Mouse (Mus musculus): Measurements from ENCODE around the gene Krtap17-1.

Gene Krtap17-1

GRCm38 (mm10) chr11:99993620-99994383, at the start of gene Krtap17-1:
Gene Krtap17-1, minus strand, starts transcription at chr11:99993994.
- no peak for DNase-seq (ENCODE audit: extremely low read depth, insufficient read length, low spot score)

GRCm38 (mm10) chr11:100041454-100041853, 47.7 kb upstream of the Krtap17-1 start, which contains the start of gene Krt34:
Gene Krt34, minus strand, starts transcription at chr11:100041554.
- DNase-seq (ENCODE audit: extremely low read depth, insufficient read length, low spot score): no peak

GRCm38 (mm10) chr11:100029768-100030167, 36.0 kb upstream of the Krtap17-1 start, which contains the start of gene Krt33b:
Gene Krt33b, minus strand, starts transcription at chr11:100029868.
- DNase-seq (ENCODE audit: extremely low read depth, insufficient read length, low spot score): no peak

- no peak for DNase-seq (ENCODE audit: extremely low read depth, insufficient read length, low spot score)
Observed at GRCm38 (mm10) chr11:100021438-100021837, 27.6 kb upstream of the Krtap17-1 start.

GRCm38 (mm10) chr11:100019466-100019865, 25.7 kb upstream of the Krtap17-1 start:
- no peak for DNase-seq (ENCODE audit: extremely low read depth, insufficient read length, low spot score)

GRCm38 (mm10) chr11:100016112-100016511, 22.3 kb upstream of the Krtap17-1 start, which contains the start of gene Krt33a:
Gene Krt33a, minus strand, starts transcription at chr11:100016212.
- DNase-seq (ENCODE audit: extremely low read depth, insufficient read length, low spot score): no peak

- no peak for DNase-seq (ENCODE audit: extremely low read depth, insufficient read length, low spot score)
Observed at GRCm38 (mm10) chr11:100013691-100014171, 19.9 kb upstream of the Krtap17-1 start.

- DNase-seq (ENCODE audit: extremely low read depth, insufficient read length, low spot score): no peak
Observed at GRCm38 (mm10) chr11:100010682-100011081, 16.9 kb upstream of the Krtap17-1 start.

- DNase-seq (ENCODE audit: extremely low read depth, insufficient read length, low spot score): no peak
Observed at GRCm38 (mm10) chr11:100008336-100008735, 14.5 kb upstream of the Krtap17-1 start.

GRCm38 (mm10) chr11:100006624-100007023, 12.8 kb upstream of the Krtap17-1 start:
- DNase-seq (ENCODE audit: extremely low read depth, insufficient read length, low spot score): no peak

GRCm38 (mm10) chr11:100005905-100006304, 12.1 kb upstream of the Krtap17-1 start:
- DNase-seq (ENCODE audit: extremely low read depth, insufficient read length, low spot score): no peak

GRCm38 (mm10) chr11:100004846-100005245, 11.1 kb upstream of the Krtap17-1 start:
- no peak for DNase-seq (ENCODE audit: extremely low read depth, insufficient read length, low spot score)

- no peak for DNase-seq (ENCODE audit: extremely low read depth, insufficient read length, low spot score)
Observed at GRCm38 (mm10) chr11:99999091-99999490, 5.3 kb upstream of the Krtap17-1 start.

- no peak for DNase-seq (ENCODE audit: extremely low read depth, insufficient read length, low spot score)
Observed at GRCm38 (mm10) chr11:99994384-99994661, 529 bp upstream of the Krtap17-1 start.

GRCm38 (mm10) chr11:99990571-99990970, 3.2 kb downstream of the Krtap17-1 start:
- no peak for DNase-seq (ENCODE audit: extremely low read depth, insufficient read length, low spot score)

- no peak for DNase-seq (ENCODE audit: extremely low read depth, insufficient read length, low spot score)
Observed at GRCm38 (mm10) chr11:99989881-99990405, 3.9 kb downstream of the Krtap17-1 start.

GRCm38 (mm10) chr11:99988530-99988929, 5.3 kb downstream of the Krtap17-1 start:
- no peak for DNase-seq (ENCODE audit: extremely low read depth, insufficient read length, low spot score)

GRCm38 (mm10) chr11:99986180-99986647, 7.6 kb downstream of the Krtap17-1 start, which contains the start of gene Krtap16-1:
Gene Krtap16-1, minus strand, starts transcription at chr11:99986597.
- no peak for DNase-seq (ENCODE audit: extremely low read depth, insufficient read length, low spot score)

GRCm38 (mm10) chr11:99985291-99986092, 8.3 kb downstream of the Krtap17-1 start:
- no peak for DNase-seq (ENCODE audit: extremely low read depth, insufficient read length, low spot score)

GRCm38 (mm10) chr11:99983442-99983841, 10.4 kb downstream of the Krtap17-1 start:
- DNase-seq (ENCODE audit: extremely low read depth, insufficient read length, low spot score): no peak

- no peak for DNase-seq (ENCODE audit: extremely low read depth, insufficient read length, low spot score)
Observed at GRCm38 (mm10) chr11:99982731-99983130, 11.1 kb downstream of the Krtap17-1 start.
